Mouse (Mus musculus) heart, postnatal 0 days (tissue): ENCODE data around the gene Sh2d4b.

ENCODE experiments used
- CTCF ChIP-seq: IDR thresholded peaks from 2 replicates; pipeline ENCODE4 v1.5.1; 2016; ENCODE audit warnings: antibody characterized with exemption, control low read depth, low read depth
- EP300 ChIP-seq: IDR thresholded peaks from 2 replicates; pipeline ENCODE4 v1.6.1; 2016; ENCODE audit warnings: antibody characterized with exemption, low read depth

GRCm38 (mm10) chr14:40893884-40894283, 818 bp upstream of the Sh2d4b start:
- TF ChIP-seq EP300, result no peak
- TF ChIP-seq CTCF, result no peak
